Mouse (Mus musculus) heart, adult 18-20 months (tissue): ENCODE data around the gene Nudt3. TPM values are rescaled to one million over a fixed set of nuclear protein-coding genes. Genes with fewer than 3 reads are reported as not detected.
"Not testable (repeated sequence)": the region's sequence is repeated elsewhere in the genome, so short reads cannot be mapped to it uniquely, and the experiment has no call there.

Experiments used
- DNase-seq, 2 experiments: peaks; one replicate each; pipeline ENCODE4 v3.0.0; 2021 to 2022; ENCODE audit warnings: mixed read lengths in 1 of 2
- long read RNA-seq, 2 experiments: library from polyadenylated mRNA; stranded (forward); transcript quantifications; one replicate each; pipeline ENCODE4 v2.0.0; 2021
- total RNA-seq, 2 experiments: library from RNA; stranded (reverse); gene quantifications; 2 replicates each; pipeline ENCODE4 v1.2.3; 2021

Nudt3 gene
- total RNA-seq: 100 to 1,000 TPM; 323 to 334 TPM
- long read RNA-seq, experiment 1, transcript Nudt3-201 (5 exons, 2,223 nt): major isoform, 26 of 176 reads
- long read RNA-seq, experiment 1, partial matches to known transcripts: 2 of 176 reads
- long read RNA-seq, experiment 1, other reads (novel, unspliced or antisense): 145 of 176 reads
- long read RNA-seq, experiment 2, transcript Nudt3-201 (5 exons, 2,223 nt): major isoform, 10 of 117 reads
- long read RNA-seq, experiment 2, partial matches to known transcripts: 4 of 117 reads
- long read RNA-seq, experiment 2, other reads (novel, unspliced or antisense): 102 of 117 reads

DNA sequence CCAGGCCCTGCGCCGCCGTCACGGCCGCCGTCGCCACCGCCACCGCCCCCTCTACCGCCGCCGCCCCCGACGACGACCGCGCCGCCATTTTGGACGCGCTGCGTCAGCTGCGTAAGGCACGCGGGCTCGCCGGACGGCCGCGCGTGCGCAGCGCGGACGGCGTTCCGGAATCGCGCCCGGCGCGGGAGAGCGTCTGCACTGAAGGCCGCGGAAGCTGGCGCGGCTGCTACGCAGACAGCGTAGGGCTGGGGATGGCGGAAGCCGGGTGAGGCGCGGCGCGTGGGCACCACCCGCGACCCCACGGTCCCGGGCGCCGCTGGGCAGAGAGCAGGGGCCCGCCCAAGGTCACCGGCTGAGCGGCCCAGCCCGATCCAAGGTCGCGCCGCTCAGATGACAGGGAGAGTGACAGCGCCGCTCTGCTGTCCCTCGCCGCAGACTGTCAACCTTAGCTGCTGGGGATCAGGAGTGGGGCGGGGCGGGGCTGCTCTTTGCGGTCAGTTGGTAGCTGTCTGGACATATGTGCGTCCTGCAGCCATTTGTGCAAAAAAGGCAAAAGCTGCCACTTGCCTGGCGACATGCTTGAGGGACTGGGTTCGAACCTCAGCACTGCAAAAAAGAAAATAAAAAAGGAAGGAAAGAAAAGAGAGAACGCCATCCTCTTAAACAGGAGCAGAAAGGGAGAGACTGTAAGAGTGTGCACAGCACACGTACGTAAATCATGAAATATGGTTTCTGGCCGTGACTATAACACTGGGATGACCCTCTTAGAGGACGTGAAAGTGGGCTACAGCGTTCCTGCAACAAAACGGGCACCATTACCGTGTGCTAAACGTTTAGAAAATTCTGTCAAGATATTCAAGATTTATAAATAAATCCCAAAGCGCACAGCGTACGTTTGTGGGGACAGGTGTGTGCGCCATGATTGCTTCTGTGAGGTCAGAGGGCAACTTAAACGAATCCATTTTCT lies at the start of gene Nudt3:
Gene Nudt3, minus strand, starts transcription at position 136 of the 967 bp plus-strand sequence.
- peak; percentile 92 to 93 for DNase-seq

DNA sequence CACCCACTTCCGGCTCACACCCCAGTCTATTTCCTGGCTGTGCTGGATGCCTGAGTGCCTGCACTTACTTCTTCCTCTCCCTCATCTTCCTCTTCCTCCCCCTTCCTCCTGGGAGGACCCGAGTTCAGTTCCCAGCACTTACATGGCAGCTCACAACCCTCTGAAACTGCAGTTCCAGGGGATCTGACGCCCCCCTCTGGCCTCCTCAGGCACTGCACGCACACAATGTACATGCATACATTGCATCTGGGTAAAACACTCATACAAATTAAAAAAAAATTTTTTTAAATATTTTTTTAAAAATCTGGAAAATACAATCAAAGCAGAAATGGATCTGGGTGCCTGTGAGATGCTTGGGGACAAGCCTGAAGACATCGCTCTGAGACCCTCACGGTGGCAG lies 48.4 kb upstream of the Nudt3 start:
- no peak for DNase-seq

DNA sequence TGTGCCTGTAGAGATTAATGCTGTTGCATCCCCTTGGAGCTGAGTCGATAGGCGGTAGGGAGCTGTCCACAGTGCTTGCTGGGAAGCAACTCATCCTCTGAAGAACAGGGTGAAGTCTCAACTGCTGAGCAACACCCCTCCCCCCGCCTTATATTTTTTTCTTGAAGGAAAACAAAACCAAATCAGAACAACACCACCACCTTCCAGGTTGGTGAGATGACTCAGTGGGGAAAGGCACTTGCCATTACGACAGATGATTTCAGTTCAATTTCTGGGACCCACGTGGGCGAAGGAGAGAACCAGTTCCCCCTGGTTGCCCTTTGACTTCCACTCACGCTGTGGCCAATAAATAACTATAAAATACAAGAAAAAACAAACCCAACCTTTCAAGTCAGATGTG lies 35.5 kb upstream of the Nudt3 start:
- DNase-seq: no peak

- no peak for DNase-seq
Observed at GRCm38 (mm10) chr17:27657123-27657522, 33.8 kb upstream of the Nudt3 start.

GRCm38 (mm10) chr17:27656414-27656813 lies 33.1 kb upstream of the Nudt3 start:
- DNase-seq: no peak

DNA sequence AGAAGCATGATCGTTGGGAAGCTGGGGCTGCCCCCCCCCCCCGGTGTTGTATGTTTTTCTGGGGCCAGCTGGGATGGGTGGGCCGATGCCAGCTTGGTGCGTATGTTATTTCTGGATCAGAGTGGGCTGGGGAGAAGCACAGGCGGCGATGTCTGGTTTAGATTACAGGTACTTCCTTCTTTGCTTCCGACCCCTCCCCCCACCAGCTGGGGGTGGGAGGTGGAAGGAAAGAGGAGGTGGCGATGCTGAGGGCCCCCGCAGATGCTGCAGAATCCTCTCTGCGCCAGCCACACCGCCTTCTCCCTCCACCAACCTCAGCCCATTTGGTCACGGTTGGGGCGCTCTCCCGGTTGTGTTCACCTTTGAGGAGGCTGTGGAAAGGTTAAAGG lies 32.7 kb upstream of the Nudt3 start:
- DNase-seq: no peak

DNA sequence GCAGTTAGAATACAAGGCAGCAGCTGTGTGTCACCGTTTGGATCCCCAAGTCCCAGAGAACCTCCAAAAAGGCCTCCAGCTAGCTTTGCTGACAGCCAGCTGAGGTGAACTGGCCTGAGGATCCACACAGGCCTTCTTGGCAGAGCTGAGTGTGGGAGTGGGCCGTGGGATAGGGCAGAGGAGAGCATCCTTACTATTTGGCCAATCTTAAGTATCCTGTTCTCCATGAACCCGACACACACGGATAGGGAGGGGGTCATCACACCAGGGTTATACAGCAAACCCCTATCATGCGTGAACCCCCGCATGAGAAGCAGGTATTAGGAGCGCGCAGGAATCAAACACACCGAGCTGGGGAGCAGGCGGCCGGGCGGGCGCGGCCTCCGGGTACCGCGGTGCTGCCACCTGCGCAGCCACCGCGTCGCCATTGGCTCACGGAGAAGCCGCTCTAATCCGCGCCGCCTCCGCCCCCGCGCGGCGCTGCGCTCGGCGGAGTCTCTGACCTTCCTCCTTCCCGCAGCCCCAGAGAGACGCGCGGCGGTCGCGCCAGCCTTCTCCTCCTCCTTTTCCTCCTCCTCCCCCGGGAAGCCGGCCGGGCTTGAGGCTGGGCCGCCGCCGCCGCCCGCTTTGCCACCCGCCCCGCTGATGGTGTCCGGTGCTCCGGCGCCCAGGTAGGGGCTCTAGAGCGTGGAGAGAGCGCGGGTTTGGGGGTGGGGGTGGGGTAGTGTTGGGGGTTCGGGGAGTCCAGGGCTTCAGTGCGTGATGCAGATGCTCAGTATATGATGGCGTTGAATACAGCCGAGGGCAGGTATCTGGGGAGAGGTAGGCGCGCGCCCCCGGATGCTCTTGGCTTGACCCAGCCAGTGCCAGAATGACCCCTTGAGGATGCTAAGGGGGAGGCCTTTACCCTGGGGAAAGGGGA lies 32.1 kb upstream of the Nudt3 start, which contains the start of gene Pacsin1:
Gene Pacsin1, plus strand, starts transcription at position 421 of the 922 bp plus-strand sequence.
- DNase-seq: no peak

GRCm38 (mm10) chr17:27653253-27653959 lies 30.1 kb upstream of the Nudt3 start:
- no peak for DNase-seq

DNA sequence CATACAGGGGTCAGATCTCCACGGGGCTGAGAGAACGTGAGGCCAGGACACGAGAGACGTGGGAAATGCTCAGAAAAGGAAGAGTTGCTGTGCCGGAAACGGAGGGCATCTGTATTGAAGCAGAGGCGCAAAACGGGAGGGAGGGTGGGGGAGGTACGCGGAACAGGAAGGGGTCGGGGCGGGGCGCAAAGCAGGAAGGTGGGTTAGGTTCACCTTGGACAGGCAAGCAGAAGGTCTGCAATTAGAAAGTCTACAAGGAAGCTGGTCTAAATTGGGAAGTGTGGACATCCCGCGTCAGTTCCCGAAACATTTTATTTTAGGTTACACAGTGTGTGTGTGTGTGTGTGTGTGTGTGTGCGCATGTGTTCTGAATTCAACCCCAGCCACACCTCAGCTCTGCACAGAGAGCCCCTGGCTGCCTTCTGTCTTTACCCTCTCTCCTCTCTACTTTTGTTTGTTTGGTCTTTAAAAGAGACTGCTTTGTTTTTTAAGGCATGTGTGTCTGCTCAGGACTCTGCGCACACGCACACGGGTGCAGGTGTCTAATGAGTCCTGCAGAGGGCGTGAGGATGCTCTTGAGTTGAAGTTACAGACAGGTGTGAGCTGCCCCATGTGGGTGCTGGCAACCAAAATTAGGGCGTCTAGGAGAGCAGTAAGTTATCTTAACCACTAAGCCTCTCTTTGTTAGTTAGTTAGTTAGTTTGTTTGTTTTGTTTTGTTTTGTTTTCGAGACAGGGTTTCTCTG lies 28.9 kb upstream of the Nudt3 start:
- DNase-seq: no peak

DNA sequence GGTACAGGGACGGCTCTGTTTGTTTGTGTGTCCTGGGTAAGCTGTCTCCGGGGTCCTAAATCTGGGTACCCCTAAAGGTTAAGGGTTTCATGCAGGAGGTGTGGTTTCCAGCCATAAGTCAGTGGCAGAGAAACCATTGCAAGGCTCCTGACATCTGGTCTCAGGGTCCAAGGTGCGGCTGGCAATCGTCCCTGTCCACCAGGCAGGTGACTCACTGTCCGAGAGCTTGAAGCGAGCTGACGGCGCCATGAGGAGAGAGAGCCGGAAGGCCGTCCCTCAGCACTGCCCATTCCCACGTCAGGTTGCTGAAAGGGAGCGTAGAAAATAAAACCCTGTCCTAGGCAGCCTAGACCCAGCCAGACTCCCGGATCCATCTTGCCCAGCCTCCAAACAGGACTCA lies 27.3 kb upstream of the Nudt3 start:
- no peak for DNase-seq

DNA sequence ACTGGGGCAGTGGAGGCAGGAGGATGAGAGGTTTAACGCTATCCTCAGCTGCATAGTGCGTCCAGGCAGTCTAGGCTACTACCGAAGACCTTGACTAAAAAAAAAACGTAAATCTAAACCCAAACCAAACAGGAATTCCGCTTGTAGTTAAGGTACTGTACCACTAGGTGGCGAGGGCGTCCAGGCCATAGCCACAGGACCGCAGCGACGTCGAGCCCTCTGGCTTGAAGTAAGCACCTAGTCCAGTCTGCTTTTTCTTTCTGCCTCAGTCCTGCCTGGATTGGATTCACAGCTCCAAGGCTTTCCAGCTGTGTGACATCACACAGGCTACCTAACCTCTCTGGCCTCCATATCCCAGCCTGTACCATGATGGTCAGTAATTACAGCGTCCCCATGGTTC lies 26.9 kb upstream of the Nudt3 start:
- peak; percentile 54 to 71 for DNase-seq

DNA sequence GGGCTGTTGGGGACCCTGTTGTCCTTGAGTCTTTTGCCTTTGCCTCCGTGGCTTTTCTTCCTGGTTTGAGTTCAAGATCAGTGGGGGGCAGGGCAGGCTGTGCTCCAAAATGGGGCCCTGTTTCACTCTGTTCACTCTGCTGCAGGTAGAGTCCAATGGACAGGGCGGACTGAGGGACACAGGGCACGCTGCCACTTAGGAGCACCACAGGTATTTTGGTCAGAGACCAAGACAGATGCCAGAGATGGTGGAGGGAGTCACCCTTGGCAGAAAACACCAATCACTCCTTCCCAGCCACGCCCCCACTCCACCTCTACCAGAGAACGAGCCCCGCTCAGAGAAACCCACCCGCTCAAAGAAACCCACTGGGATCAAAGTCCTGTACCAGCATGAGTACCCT lies 22.5 kb upstream of the Nudt3 start:
- DNase-seq: no peak

DNA sequence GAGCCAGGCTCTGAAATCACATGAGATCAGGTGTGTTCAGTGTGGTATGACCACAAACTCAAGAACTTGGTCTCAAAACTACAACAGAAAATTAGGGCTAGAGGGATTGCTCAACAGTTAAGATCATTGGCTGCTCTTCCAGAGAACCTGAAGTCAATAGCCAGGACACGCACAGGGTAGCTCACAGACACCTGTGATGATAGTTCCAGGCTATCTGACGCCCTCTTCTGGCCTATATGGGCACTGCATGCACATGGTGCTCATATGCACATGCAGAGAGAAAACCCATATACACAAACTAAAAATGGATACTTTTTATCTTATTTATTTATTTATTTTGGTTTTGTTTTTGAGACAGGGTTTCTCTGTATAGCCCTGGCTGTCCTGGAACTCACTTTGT lies 21.3 kb upstream of the Nudt3 start:
- DNase-seq: no peak

DNA sequence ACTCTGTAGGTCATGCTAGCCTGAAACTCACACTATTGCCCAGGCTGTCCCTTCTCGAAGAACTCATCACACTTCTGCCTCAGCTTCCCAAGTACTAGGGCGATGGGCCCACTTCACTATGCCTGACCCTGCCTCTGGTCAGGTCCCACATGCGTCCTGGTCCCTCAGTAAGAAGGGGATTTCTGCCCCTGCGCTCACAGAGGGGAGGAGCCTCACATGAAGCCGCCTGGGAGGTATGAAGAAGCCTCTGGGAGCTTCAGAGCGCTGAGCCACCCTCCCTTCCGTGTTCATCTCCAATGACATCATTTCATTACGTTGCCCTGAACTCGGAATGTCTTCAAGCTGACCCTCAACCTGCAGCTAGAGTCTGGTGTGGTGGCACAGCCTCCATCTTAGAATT lies 20.5 kb upstream of the Nudt3 start:
- DNase-seq: no peak

DNA sequence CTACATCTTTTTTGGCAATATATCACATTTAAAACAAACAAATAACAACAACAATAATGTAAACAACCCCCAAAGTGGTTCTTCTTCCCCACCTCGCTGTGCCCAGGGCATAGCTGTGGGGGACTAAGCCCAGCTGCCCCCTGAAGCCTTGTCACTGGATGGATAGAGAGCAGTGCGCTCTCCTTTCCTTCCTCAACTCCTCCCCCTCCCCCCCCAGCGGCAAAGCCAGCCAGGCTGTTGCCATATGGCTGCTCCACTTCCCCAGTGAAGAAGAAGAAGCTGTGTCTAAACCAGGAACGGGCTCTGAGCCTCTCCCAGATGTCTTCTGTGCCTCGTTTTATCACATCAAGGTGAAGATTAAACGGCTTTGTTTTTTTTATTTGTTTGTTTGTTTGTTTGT lies 19.8 kb upstream of the Nudt3 start:
- DNase-seq: no peak

DNA sequence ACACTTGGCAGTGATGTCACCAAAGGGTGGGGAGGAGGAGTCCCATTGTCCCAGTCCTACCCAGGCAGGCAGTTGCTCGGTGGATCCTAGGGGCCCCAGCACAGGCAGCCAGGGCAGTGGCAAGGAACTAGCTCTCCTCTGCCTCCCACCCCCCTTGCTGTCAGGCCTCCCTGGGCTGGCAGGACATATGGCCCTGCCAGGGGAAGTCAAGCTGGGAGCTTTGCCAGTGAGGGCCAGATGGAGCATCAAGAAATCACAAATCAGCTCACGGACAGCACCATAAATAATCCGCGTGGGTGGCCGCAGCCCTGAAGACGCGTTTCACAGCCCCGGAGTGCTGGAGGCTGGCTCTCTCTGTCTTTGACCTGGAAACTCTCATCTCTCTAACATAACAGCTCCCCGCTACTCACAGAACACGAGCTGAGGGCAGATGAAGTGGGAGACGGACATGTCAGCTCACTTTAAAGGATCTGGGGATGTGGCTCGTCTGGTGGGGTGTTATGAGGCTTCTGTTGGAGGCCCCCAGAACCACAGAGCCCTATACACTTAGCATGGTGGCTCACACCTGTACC lies 19.3 kb upstream of the Nudt3 start:
- DNase-seq: peak in 1 of 2 experiments; percentile 42

DNA sequence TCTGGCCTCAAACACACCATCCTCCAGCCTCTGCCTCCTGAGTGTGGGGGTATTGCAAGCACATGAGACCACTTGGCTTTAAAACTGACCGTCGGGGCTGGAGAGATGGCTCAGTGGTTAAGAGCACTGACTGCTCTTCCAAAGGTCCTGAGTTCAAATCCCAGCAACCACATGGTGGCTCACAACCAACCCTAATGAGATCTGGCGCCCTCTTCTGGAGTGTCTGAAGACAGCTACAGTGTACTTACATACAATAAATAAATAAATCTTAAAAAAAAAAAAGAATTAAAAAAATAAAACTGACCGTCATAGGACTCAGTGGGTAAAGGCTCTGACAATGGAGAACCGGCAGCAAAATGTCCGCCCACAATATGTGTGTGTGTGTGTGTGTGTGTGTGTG lies 16.6 kb upstream of the Nudt3 start:
- DNase-seq: not testable (repeated sequence)

DNA sequence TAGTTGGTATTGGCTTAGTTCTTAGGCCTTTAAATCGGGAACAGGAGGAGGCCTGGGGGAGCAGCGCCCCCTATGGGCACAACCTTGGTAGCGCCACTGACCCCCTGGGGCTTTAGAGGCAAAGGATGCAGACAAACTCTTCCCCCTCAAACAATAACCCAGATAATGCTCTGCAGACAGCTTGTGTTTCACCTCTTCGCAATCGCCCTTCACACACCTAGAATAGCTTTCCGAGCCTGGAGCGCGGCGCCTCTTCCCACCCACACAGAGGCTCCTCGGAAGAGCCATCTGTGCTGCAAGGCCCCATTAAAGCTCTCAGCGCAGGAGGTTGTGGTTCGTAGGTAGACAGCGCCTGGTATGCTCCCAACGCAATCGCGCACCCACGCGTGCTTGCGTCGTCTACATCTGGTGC lies 15.6 kb upstream of the Nudt3 start:
- DNase-seq: no peak

DNA sequence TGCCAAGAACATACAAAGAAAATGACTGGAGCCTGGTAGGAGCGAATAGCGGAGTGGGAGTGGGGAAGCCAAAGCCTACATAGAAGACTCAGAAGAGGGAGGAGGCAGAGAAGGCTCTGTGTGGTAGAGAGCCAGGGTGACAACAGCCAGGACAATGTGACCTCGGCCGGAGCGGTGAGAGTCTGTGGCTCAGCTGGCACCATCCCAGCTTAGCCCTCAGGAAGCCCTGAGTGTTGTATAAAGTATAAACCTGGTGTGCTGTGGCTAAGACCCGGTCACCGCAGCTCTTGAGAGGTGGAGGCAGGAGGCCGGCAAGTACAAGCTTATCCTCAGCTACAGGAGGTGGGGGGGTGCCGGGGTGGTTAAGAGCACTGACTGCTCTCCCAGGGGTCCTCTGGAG lies 14.0 kb upstream of the Nudt3 start:
- no peak for DNase-seq
